Mouse (Mus musculus): ENCODE measurements around the gene Iglon5. TPM values are rescaled to one million over a fixed set of nuclear protein-coding genes. Genes with fewer than 3 reads are reported as not detected.

Gene Iglon5
- polyA plus RNA-seq, 1 experiment from 2014 or later, result 0.15 TPM

DNA sequence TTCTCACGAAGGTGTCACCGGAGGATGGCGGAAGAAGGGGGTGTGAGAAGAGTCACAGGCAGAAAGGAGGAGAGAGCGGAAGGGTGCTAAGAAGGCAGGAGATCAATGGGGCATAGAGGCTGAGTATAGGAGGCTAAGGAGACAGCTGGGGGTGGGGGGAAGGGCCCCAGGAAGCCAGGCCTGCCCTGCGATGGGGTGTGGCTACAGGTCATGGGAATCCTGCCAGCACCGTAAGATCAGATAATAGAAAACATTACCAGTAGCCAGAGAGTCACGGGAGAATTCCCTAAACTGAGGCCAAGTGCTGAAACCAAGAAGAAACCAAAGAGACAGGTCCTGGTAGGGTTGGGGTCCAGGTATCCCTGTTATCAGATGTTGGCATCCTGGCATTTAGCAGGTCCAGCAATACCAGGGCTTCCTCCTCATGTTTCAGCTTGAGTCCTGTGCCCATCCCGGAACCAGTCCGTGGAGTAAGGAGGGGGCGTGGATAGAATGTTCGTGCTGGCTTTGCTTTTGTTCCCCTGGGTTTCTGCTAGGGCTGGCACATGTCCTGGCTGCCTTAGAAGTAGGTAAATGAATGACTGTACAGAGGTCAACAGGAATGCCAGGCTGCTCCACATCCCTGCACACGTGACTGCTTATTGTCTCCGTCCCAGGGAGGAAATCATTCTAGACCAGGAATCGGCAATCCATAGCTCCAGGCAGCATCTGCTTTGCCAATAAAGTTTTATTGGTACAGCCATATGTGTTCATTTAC, 36.1 kb downstream of the Iglon5 start:
- Histone ChIP-seq H3K4me2 (ENCODE audit: low read depth, low read length) (no peak overlapping the region), H3K27me3 (ENCODE audit: control insufficient read depth, insufficient read depth, low read depth, low read length) (no peaks in the 10 kb centered on the region), H3K9me3 (ENCODE audit: control insufficient read depth, low read length) (no peaks in the 10 kb centered on the region), H3K9ac (ENCODE audit: low read length) (no peak overlapping the region), H3K36me3 (ENCODE audit: control insufficient read depth, insufficient read depth, low read length) (peaks cover 7% of the 10 kb centered on the region), H3K27ac (ENCODE audit: low read length) (no peak overlapping the region), H3K4me3 (ENCODE audit: low read length) (no peak overlapping the region), H3K4me1 (replicated peaks; ENCODE audit: control insufficient read depth, insufficient read depth, low read length) (no peaks in the 10 kb centered on the region)
- WGBS, result 76% methylated on average over 14 of the region's 14 CpGs
- ATAC-seq (ENCODE audit: low read depth), result no peak

- no peak overlapping the region for H3K27ac ChIP-seq (ENCODE audit: low read length)
- H3K36me3 ChIP-seq (ENCODE audit: control insufficient read depth, insufficient read depth, low read length), result peaks cover 7% of the 10 kb centered on the region; the same call in 1 of the 2 replicates
- H3K4me1 ChIP-seq (replicated peaks; ENCODE audit: control insufficient read depth, insufficient read depth, low read length), result 0 out of 2 replicates have a peak, but pooled peaks cover 4% of the 10 kb centered on the region
- H3K4me3 ChIP-seq (ENCODE audit: low read length), result no peak overlapping the region
- no peak overlapping the region for H3K9ac ChIP-seq (ENCODE audit: low read length)
- ATAC-seq (ENCODE audit: low read depth), result no peak
- H3K4me2 ChIP-seq (ENCODE audit: low read depth, low read length), result no peak overlapping the region
- WGBS, result 30% methylated on average over 4 of the region's 4 CpGs
- H3K9me3 ChIP-seq (ENCODE audit: control insufficient read depth, low read length), result no peaks in the 10 kb centered on the region
- no peaks in the 10 kb centered on the region for H3K27me3 ChIP-seq (ENCODE audit: control insufficient read depth, insufficient read depth, low read depth, low read length)
These were observed 37.3 kb downstream of the Iglon5 start for GRCm38 (mm10) chr7:43452609-43453008.

DNA sequence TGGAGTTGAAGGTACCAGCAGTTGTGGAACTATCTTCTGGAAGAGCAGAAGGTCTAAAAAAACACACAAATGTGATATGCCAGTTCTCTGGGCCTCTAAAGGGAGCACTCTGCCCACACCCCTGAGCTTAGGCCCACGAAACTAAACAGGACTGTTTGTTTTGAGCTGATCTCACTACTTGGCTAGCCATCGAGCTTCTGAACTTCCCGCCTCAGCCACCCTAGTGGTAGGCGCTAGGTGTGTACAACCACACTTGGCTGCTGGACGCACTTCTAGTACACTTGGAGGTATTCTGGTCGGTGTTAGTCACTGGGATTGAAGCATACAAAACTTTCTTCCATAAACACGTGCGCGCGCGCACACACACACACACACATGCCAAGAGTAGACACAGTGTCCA, 38.1 kb downstream of the Iglon5 start:
- Histone ChIP-seq H3K27me3 (ENCODE audit: control insufficient read depth, insufficient read depth, low read depth, low read length) (no peaks in the 10 kb centered on the region), H3K27ac (ENCODE audit: low read length) (no peak overlapping the region), H3K4me2 (ENCODE audit: low read depth, low read length) (no peak overlapping the region), H3K9me3 (ENCODE audit: control insufficient read depth, low read length) (no peaks in the 10 kb centered on the region), H3K9ac (ENCODE audit: low read length) (no peak overlapping the region), H3K4me1 (replicated peaks; ENCODE audit: control insufficient read depth, insufficient read depth, low read length) (0 out of 2 replicates have a peak, but pooled peaks cover 4% of the 10 kb centered on the region), H3K36me3 (ENCODE audit: control insufficient read depth, insufficient read depth, low read length) (peaks cover 4% of the 10 kb centered on the region; the same call in 1 of the 2 replicates), H3K4me3 (ENCODE audit: low read length) (no peak overlapping the region)
- no peak for ATAC-seq (ENCODE audit: low read depth)
- 91% methylated on average over 11 of the region's 11 CpGs for WGBS

- Histone ChIP-seq H3K36me3 (ENCODE audit: control insufficient read depth, insufficient read depth, low read length) (peaks cover 3% of the 10 kb centered on the region; the same call in 1 of the 2 replicates), H3K27me3 (ENCODE audit: control insufficient read depth, insufficient read depth, low read depth, low read length) (no peaks in the 10 kb centered on the region), H3K4me2 (ENCODE audit: low read depth, low read length) (no peak overlapping the region), H3K9ac (ENCODE audit: low read length) (no peak overlapping the region), H3K27ac (ENCODE audit: low read length) (no peak overlapping the region), H3K4me3 (ENCODE audit: low read length) (no peak overlapping the region), H3K9me3 (ENCODE audit: control insufficient read depth, low read length) (no peaks in the 10 kb centered on the region), H3K4me1 (replicated peaks; ENCODE audit: control insufficient read depth, insufficient read depth, low read length) (peaks cover 9% of the 10 kb centered on the region)
- WGBS, result 96% methylated on average over 2 of the region's 2 CpGs
- ATAC-seq (ENCODE audit: low read depth), result no peak
These were observed 40.1 kb downstream of the Iglon5 start for GRCm38 (mm10) chr7:43449811-43450210.

DNA sequence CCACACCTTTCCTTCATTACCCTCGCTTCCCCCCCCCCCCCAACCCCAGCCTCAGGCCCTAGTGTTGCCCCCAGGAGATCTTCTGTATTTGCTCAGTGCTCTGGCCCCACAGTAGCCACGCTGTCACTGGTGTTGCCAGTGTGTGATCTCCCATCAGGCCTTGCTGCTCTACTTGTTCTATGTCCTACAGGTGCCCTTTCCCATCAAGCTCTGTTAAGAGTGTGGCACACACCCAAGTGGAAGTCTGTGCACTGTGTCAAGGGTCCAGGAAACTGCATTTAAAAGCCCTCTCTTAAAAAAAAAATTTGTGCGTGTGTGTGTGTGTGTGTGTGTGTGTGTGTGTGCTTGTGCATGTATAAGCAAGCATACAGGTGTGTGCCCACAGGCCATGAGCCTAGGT, 41.6 kb downstream of the Iglon5 start:
- peaks cover 15% of the 10 kb centered on the region for H3K4me1 ChIP-seq (replicated peaks; ENCODE audit: control insufficient read depth, insufficient read depth, low read length)
- H3K9ac ChIP-seq (ENCODE audit: low read length), result no peak overlapping the region
- no peaks in the 10 kb centered on the region; the same call in 1 of the 2 replicates for H3K36me3 ChIP-seq (ENCODE audit: control insufficient read depth, insufficient read depth, low read length)
- ATAC-seq (ENCODE audit: low read depth), result no peak
- no peaks in the 10 kb centered on the region for H3K27me3 ChIP-seq (ENCODE audit: control insufficient read depth, insufficient read depth, low read depth, low read length)
- no peaks in the 10 kb centered on the region for H3K9me3 ChIP-seq (ENCODE audit: control insufficient read depth, low read length)
- WGBS, result 68% methylated on average over 2 of the region's 3 CpGs
- H3K27ac ChIP-seq (ENCODE audit: low read length), result no peak overlapping the region
- H3K4me3 ChIP-seq (ENCODE audit: low read length), result no peak overlapping the region
- no peak overlapping the region for H3K4me2 ChIP-seq (ENCODE audit: low read depth, low read length)

DNA sequence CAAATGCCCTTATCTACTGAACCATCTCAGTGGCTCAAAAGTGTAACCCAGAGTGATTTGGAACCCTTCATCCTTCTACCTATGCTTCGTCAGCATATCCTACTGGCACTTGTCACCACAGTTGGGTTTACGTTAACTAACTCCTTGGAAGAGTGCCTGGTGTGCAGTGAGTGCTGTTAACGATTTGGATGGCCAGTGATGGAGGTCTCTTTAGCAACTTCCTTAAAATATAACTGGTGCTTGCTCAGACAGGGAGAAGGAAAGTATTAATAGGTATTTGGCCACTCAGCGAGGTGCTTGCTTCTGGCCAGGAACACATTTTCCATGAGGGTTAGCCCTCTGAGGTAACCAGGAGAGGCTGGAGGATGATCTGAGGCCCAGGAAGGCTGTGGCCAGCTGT, 42.1 kb downstream of the Iglon5 start:
- Histone ChIP-seq H3K4me2 (ENCODE audit: low read depth, low read length) (no peak overlapping the region), H3K9ac (ENCODE audit: low read length) (no peak overlapping the region), H3K27ac (ENCODE audit: low read length) (no peak overlapping the region), H3K36me3 (ENCODE audit: control insufficient read depth, insufficient read depth, low read length) (no peaks in the 10 kb centered on the region; the same call in 1 of the 2 replicates), H3K4me3 (ENCODE audit: low read length) (no peak overlapping the region), H3K9me3 (ENCODE audit: control insufficient read depth, low read length) (no peaks in the 10 kb centered on the region), H3K27me3 (ENCODE audit: control insufficient read depth, insufficient read depth, low read depth, low read length) (no peaks in the 10 kb centered on the region), H3K4me1 (replicated peaks; ENCODE audit: control insufficient read depth, insufficient read depth, low read length) (peaks cover 17% of the 10 kb centered on the region)
- no peak for ATAC-seq (ENCODE audit: low read depth)
- 68% methylated on average over 4 of the region's 4 CpGs for WGBS

GRCm38 (mm10) chr7:43443917-43444293, 46.0 kb downstream of the Iglon5 start, which contains the start of the genes Etfb and Gm45233:
TSS of gene Etfb (plus strand) at chr7:43444083.
TSS of gene Gm45233 (plus strand) at chr7:43444128.
- Histone ChIP-seq H3K27ac (ENCODE audit: low read length) (peak within 1 kb of the TSS; percentile 97), H3K4me3 (ENCODE audit: low read length) (peak within 1 kb of the TSS; percentile 64), H3K9ac (ENCODE audit: low read length) (peak within 1 kb of the TSS; percentile 78), H3K4me2 (ENCODE audit: low read depth, low read length) (peak within 1 kb of the TSS; percentile 93), H3K4me1 (replicated peaks; ENCODE audit: control insufficient read depth, insufficient read depth, low read length) (peaks cover 22% of the 10 kb centered on the region), H3K36me3 (ENCODE audit: control insufficient read depth, insufficient read depth, low read length) (no peaks in the 10 kb centered on the region), H3K9me3 (ENCODE audit: control insufficient read depth, low read length) (no peaks in the 10 kb centered on the region), H3K27me3 (ENCODE audit: control insufficient read depth, insufficient read depth, low read depth, low read length) (no peaks in the 10 kb centered on the region)
- peak; percentile 97 for ATAC-seq (ENCODE audit: low read depth)
- under 1% methylated on average over 27 of the region's 27 CpGs for WGBS

- WGBS, result under 1% methylated on average over 36 of the region's 36 CpGs
- Histone ChIP-seq H3K4me2 (ENCODE audit: low read depth, low read length) (peak overlapping the region; percentile 93), H3K9me3 (ENCODE audit: control insufficient read depth, low read length) (no peaks in the 10 kb centered on the region), H3K9ac (ENCODE audit: low read length) (peak overlapping the region; percentile 78), H3K27me3 (ENCODE audit: control insufficient read depth, insufficient read depth, low read depth, low read length) (no peaks in the 10 kb centered on the region), H3K4me1 (replicated peaks; ENCODE audit: control insufficient read depth, insufficient read depth, low read length) (peaks cover 22% of the 10 kb centered on the region), H3K36me3 (ENCODE audit: control insufficient read depth, insufficient read depth, low read length) (no peaks in the 10 kb centered on the region), H3K4me3 (ENCODE audit: low read length) (peak overlapping the region; percentile 64), H3K27ac (ENCODE audit: low read length) (peak overlapping the region; percentile 97)
- peak; percentile 94 for ATAC-seq (ENCODE audit: low read depth)
These were observed 46.6 kb downstream of the Iglon5 start for GRCm38 (mm10) chr7:43443126-43443916.

DNA sequence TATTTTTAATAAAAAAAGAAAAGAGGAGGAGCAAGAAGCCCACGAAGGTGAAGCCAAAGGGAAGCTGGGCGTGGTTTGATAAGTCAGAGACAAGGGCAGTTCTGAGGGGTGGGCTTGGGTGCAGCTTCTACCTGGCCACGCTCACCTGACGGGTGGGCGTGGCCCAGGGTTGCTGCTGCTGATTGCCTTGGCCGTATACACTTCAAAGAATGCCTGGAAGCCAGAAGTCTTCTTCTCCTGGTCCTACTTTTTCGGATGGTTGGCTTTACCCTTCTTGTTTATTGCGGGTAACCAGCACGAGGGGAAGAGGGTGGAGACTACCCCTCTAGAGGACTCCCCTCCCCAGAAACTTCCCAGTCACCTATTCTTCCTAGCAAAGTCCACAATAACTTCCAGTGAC, 47.2 kb downstream of the Iglon5 start:
- Histone ChIP-seq H3K9ac (ENCODE audit: low read length) (peak overlapping the region; percentile 78), H3K27ac (ENCODE audit: low read length) (peak overlapping the region; percentile 97), H3K9me3 (ENCODE audit: control insufficient read depth, low read length) (no peaks in the 10 kb centered on the region), H3K4me3 (ENCODE audit: low read length) (peak overlapping the region; percentile 64), H3K4me2 (ENCODE audit: low read depth, low read length) (peak overlapping the region; percentile 93), H3K27me3 (ENCODE audit: control insufficient read depth, insufficient read depth, low read depth, low read length) (no peaks in the 10 kb centered on the region), H3K36me3 (ENCODE audit: control insufficient read depth, insufficient read depth, low read length) (no peaks in the 10 kb centered on the region), H3K4me1 (replicated peaks; ENCODE audit: control insufficient read depth, insufficient read depth, low read length) (peaks cover 19% of the 10 kb centered on the region)
- 9% methylated on average over 9 of the region's 9 CpGs for WGBS
- no peak for ATAC-seq (ENCODE audit: low read depth)

All from lung, embryonic 16.5 days (tissue).